Mouse (Mus musculus): Measurements from ENCODE around the gene Gm44511.

- no peak for TF ChIP-seq POLR2A (IDR thresholded peaks at IDR 0.05; ENCODE audit: borderline replicate concordance, extremely low read depth, insufficient read depth, insufficient read length, poor library complexity, severe bottlenecking)
- TF ChIP-seq CTCF (IDR thresholded peaks at IDR 0.05; ENCODE audit: borderline replicate concordance, extremely low read depth, insufficient read depth, insufficient read length) = no peak
These were observed 42.7 kb upstream of the Gm44511 start for GRCm38 (mm10) chr6:128868861-128869260.

Measured in brain, embryonic 14.5 days (tissue).